Mouse (Mus musculus) urinary bladder, postnatal 36 days (tissue): Measurements from ENCODE around the gene Cldn13.
"Not testable (repeated sequence)": the region's sequence is repeated elsewhere in the genome, so short reads cannot be mapped to it uniquely, and the experiment has no call there.

Experiments
- DNase-seq, 2 experiments: peaks; one replicate each; pipeline ENCODE4 v3.0.0; 2022; ENCODE audit warnings: low spot score in 2 of 2, mixed read lengths in 1 of 2

Gene Cldn13

DNA sequence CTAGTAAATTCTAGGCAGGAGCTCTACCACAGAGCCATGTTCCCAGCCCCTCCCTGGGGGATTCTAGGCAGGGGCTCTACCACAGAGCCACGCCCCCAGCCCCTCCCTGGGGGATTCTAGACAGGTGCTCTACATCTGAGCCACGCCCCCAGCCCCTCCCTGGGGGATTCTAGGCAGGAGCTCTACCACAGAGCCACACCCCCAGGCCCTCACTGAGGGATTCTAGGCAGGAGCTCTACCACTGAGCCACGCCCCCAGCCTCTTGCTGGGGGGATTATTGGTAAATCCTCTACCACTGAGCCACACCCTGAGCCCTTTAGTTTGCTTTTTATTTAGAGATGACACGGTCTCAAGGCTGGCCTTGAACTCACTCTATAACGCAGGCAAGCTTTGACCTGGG lies 18.4 kb upstream of the Cldn13 start:
- DNase-seq: not testable (repeated sequence)

DNA sequence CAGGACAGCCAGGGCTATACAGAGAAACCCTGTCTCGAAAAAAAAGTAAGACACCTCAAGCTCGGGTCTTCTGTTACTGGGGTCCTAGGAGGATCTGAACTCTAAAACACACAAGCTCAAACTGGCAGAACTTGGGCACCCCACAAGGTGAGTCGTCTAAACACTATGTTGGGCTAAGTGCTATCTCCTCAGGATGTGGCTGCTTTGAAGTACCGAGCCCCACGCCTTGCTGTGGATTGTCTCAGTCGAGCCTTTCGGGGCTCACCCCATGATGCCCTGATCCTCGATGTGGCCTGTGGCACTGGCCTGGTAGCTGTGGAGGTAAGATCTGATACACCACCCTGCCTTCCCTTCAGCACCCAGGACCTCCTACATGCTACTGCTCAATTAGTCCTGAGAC lies 18.0 kb upstream of the Cldn13 start:
- DNase-seq: no peak

DNA sequence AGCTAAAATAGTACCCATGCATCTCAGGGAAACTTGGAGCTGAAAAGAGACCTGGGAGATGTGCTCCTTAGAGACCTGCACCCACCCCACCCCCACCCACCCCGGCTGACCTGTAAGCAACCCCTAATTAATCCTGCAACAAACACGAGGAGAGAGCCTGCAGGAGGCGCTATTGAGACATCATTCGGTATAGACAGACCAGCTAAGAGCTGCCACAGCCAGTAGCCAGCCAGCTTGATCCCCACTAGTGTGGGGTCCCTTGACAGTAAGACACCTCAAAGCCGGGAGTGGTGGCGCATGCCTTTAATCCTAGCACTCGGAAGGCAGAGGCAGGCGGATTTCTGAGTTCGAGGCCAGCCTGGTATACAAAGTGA lies 17.6 kb upstream of the Cldn13 start:
- DNase-seq: peak in 1 of 2 experiments; percentile 72

DNA sequence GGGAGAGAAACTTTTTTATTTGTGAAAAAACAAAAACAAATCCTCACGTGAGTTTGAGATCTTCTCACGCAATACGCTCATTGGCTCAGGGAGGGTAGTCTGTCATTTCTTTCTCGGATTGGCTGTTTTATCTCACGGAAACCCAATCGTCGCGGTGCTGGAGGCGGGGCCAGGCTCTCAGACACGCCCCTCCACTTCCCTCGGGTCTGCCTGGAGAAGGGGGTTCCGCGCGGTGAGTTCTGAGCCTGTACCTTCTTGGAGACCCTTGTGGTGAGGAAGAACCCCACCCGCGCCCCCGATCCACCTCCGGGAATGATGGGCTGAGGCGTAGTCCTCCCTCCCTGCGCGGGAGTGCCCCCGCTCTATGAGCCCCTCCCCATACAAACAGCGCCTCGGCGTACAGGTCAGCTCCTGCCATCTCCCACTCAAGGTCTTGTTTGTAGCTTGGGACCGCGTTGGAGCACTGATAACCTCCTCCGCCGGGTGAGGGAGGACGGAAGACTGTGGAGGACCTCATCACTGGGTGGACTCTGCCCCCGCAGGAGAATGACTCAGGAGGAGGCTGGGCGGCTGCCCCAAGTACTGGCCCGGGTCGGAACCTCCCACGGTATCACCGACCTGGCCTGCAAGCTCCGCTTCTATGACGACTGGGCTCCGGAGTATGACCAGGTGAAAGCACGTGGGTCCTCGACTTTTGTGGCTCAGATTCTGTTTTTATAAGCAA lies 17.0 kb upstream of the Cldn13 start, which contains the start of gene Mettl27:
Mettl27 (plus strand) TSS at position 190 of the 724 bp plus-strand sequence.
- DNase-seq: peak; percentile 88 to 90

DNA sequence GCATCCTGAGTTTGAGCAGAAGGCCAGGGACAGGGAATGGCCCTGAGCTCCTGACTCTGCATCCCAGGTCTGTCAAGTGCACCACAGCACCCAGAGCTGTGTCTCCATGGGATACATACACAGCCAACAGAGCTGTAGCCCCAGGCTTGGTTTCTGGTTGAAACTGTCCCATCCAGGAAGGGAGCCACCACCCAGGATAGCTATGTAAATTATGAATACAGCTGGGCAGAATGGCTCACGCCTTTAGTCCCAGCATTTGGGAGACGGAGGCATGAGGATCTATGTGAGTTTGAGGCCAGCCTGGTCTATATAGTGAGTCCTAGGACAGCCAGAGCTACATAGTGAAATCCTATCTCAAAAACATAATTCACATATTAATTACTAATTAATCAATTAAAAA lies 14.7 kb upstream of the Cldn13 start:
- DNase-seq: no peak

DNA sequence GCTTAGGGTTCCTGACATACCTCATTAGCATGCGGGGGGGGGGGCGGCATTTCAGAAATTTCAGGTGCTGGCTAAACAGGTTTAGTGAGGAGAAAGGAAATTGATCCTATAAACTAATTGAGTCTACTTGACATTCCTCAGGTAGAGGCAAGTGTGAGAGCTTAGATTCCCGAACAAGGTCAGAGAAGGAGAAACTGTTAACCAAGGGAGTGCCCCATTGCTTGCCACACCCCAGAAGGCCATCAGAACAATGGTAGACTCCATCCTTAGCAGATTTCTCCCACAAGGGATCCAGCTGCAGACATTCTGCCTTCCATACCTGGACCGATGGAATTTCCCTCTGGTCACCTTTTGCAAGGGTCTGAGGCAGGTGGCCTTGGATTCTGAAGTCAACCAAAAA lies 11.4 kb upstream of the Cldn13 start:
- no peak for DNase-seq

DNA sequence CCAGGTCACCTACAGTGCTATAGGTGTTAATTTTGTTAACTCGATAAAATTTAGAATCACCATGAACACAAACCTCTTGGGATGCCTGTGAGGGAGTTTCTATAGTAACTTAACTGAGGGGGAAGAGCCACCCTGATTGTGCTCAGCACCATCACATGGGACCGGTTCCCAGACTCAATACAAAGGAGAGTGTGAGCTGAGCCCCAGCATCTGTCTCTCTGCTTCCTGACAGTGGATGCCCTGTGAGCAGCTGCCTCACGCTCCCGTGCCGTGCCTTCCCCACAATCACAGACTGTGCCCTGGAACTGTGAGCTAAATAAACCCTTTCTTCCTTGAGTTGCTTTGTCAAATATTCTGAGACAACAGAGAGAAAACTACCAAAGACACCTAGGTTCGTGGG lies 7.8 kb upstream of the Cldn13 start:
- no peak for DNase-seq

DNA sequence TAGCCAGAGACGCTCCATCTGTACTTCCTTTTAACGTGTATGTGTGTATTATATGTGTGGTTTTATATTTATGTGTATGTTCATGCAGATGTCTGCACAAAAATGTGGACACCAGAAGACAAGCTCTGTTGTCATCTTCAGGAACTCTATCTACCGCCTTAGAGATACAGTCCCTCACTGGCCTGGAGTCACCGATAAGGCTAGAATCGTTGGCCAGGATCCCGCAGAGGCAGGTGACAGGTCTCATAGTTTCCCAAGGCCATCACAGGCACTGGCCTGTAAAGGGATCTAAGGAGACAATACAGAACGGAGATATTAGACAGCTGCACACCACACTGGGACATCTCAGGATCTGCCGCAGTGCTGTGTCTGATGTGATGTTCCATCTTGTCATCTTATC lies 5.8 kb upstream of the Cldn13 start:
- DNase-seq: no peak

DNA sequence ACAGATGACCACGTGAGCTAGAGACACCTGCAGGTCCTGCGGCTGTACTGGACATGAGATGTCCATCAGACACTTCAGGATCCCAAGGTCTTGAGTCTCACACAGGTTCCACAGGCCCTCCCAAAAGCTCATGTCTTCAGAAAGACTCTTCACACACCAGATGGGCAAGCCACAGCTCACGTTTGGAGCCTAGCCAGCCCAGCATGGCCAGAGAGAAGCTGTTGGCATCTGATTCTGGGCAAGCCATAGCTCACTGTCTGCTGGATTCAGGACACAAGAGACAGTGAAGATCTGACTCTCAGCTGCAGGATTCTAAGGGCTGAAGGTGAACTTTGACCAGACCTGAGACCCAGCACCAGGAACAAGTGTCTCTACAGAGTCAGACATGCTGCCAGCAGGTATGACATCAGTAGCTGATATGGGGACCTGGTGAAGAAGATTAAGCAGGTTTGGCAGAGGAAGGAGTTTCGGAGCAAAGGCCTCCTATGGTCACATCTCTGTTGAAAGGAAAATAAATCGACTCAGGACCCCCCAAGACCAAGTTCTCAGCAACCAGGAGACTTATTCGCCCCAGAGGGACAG lies 4.9 kb upstream of the Cldn13 start:
- DNase-seq: no peak

DNA sequence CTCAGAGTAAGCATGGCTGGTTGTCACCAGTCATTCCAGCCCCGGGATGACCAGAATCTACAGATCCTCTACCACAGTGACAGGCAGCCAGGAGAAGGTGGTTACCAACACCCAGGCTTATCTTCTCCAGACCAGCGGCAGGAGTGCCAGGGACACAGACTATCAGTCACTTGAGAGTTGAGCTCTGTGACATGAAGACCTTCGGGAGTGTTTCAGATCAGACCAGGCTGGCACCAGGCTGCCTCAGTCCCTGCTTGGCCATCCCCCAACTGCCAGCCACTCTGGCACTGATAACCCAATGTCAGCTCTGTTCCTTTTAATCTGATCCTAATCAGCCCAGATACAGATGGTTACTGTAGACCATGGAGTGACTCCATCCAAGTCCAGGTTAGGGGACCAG lies 3.8 kb upstream of the Cldn13 start:
- no peak for DNase-seq

DNA sequence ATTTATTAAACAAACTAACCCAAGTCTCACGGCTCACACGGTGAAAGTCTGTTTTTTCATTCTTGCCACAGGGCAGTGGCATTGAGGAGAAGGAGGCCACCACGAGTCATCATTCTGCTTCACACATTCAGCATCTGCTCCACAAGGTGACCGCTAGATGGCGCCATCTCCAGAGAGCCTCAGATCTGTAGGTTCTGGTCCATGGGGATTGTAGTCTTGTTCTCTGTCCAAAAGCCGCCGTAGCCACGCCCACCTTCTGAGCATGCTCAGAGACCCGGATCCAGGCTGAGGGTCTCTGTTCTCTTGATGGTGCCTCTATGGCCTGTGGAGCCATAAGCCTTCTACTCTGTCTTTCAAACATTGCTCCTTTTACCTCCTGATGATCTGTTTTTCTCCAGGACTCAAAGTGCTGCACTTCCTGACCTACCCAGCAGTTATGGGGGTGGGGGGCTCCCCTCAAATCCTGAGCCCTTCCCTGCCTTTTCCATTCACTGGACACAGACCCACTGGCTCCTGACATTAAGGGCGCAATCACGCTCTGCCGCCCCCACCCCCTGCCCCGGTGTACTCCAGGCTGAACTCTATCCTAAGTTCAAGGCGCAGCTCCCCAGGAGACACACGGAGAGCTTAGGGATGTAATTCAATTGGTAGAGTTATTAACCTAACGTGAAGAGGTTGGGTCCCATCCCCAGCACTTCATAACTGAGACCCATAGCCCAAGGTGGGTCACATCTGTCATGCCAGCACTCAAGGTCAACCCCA lies 2.9 kb upstream of the Cldn13 start:
- DNase-seq: peak in 1 of 2 experiments; percentile 68

DNA sequence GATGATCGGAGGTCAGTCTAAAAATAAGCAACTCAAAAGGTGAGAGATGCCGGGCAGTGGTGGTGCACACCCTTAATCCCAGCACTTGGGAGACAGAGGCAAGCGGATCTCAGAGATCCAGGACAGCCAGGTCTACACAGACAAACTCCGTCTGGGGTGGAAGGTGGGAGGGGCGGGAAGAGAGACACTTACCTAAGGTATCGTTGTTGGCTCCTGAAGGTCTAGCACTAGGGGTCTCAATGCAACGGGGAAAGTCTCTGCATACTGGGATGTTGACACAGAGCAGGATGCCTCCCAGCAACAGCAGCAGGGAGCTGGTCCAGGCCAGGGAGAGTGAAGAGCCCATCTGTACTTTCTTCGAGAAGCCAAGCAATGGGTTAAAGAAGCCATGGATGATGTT lies 816 bp downstream of the Cldn13 start:
- no peak for DNase-seq

DNA sequence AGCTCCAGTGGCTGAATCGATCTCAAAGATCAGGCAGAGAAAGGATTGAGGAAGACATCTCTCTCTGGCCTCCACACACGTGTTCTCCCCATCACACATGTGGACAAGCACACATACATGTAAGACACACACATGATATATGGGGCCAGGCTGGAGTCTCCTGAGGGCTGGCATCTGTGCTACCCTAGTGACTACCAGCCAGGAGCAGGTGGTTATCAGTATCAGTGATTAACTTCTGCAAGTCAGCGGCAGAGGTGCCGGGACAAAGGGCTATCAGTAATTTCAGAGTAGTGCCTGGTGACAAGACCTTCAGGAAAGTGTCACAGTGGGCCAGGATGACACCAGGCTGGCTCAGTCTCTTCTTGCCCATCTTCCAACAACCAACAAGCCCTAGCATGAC lies 1.6 kb downstream of the Cldn13 start:
- DNase-seq: no peak

DNA sequence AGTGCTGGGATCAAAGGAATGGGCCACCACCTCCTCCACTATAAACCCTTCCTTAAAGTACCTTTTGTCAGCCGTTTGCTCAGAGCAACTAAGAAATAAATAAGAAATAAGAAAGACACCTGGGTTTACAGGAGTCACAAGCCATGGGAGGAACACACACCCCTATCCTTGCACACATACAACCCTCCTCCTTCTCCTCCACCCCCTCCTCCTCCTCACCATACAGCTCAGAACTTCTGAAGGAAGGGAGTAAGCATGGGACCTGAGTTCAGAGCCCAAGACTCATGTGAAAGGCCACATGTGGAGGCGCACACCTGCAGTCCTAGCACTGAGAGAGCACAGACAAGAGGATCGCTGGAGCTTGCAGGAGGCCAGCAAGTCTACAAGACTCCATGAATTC lies 2.0 kb downstream of the Cldn13 start:
- no peak for DNase-seq

DNA sequence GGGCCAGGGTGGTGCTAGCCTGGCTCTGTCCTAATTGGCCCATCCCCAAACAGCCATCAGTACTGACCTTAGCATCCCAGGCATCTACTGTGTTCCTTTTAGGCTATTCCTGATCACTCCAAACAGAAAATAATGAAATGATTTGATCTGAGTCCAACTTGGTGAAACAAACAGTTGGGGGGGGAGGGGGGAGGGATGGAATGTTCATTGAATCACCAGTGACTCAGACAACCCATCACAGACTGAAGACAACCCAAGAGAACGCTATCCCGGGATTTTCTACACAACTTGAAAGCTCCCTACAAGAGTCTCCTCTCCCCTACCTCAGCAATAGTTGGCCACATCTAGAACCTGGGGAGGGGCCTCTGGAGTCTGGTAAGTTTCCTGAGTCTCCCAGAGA lies 3.4 kb downstream of the Cldn13 start:
- no peak for DNase-seq

DNA sequence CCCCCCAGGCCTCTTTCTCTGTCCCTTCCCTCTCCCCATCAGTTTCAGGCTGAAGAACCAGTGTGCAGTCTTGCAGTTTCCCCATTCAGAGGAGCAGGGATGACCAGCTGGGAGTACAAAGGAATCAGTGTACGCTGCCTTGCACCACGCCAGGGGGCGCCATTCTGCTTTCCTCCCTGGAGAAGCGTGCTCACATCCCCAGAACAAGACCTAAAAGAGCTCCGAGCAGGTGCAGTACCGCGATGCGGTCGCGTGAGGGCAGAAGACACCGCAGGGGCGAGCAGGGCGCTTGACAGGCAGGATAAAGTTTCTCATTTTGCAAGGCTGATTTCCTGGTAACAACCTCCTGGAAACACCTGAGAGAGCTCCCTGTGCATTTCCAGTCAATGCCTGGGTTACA lies 8.2 kb downstream of the Cldn13 start:
- peak; percentile 91 to 94 for DNase-seq

DNA sequence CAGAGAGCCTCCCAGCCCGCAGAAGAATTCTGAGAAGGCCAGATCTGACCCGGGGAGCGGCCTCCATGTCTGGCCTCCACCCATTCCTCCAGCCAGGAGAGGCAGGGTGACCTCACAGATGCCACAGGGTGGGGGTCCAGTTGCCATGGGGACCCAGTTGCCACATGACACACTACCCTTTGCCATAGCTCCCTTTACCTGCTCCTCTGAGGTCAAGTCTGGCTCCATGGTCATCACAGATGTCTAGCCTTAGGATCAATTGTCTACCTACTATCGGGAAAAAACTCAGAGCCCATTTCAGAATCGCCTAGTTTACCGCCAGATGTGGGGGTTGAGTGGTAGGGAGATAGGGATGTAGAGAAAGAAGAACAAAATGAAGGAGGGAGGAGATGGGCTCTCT lies 8.7 kb downstream of the Cldn13 start, which contains the start of gene Tmem270:
Tmem270 (minus strand) TSS at position 101 of the 400 bp plus-strand sequence.
- no peak for DNase-seq

DNA sequence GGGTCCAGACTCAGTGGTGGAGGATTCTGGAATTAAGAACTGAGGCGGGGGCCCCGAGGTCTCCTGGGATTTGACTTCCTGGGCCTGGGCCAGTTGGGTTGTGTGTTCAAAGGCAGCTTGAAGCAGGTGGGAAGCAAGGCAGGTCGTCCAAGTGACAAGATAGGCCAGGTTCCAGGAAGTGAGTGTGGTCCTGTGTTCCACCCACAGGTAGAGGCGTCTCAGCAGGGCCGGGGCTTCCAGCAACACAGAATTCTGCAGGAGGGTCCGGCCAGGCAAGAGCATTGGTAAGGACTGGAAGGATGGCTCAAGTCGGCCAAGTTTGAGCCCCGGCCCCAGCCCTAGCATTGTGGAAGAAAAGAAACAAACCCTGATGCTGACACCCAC lies 13.7 kb downstream of the Cldn13 start:
- no peak for DNase-seq

DNA sequence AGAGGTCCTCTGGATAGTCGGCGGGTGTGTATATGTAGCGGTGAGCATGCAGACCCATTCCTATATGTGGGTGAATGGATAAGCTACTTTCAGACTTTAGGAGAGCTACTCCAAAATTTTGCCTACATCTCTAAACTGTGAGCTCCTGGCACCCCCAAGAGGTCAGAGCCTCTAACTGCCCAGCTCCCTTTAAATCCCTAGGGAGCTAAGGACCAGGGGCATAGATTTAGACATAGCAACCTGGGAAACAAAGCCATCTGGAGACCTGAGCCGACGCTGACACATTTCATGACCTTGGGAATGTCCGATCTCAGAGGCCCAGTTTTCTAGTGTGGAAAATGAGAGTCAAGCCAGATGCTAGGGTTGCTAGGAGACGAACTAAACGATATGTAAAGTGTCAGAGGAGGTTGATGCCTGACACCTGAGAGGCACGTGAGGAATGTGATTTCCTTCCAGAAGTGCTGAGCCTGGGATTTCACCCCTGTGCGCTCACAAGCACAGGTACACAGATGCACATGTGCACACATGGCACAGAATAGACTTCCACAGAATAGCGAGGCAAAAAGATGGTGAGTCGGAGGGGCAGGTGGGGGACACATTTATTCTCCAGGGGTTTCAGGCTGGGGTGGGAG lies 14.2 kb downstream of the Cldn13 start:
- DNase-seq: peak; percentile 20 to 36

DNA sequence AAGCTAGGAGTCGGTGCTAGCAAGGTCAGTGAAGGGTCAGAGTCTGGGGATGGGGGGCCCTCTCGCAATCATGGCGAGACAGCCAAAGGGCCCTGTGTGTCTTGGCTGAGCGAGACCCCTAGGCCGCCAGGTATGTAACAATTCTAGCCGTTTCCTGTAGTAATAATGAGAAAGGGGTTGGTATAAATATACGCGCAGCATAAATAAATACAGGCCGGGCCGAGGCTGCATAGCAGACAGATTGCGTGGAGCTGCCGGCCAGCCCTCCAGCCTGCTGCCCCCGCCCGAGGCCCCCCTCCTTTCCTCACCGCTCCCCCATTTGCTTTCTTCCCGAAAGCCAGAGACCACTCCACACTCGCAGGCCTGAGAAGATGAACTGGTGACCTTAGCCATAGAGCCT lies 17.7 kb downstream of the Cldn13 start:
- no peak for DNase-seq

DNA sequence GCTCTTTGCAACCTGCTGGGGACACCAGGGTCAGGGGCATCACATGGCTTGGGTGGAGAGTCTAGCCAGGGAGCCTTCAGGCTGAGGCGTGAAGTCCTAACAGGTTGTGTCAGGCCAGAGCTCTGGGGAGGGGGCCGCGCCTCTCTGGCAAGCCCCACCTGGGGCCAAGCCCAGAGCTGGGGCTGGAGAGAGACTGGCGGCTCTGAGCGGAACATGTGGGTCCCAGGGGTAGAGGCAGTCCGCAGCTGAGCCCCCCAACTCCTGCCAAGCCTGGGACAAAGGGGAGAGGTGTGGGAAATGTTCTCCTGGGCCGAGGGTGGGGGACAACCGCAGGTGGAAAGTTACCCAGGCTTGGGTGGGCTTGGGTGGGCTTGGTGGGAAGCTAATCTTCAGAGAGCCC lies 18.4 kb downstream of the Cldn13 start:
- no peak for DNase-seq

DNA sequence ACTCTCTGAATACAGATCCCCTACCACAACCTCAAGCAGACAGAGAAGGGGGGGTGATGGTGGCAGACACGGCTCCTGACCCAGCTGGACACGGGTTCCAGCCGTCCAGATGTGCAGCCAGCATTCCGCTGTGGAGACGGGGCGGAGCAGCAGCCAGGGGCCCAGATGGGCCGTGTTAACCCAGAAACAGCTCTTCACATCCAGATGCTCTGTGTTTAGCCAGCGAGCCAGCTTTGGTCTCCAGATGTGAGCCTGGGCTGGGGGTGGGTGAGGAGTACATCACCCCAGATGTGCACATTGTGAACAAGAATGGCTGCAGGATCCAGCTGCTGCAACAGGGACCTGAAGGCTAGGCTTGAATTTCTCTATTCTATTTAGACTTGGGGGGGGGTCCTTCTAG lies 20.0 kb downstream of the Cldn13 start:
- no peak for DNase-seq

DNA sequence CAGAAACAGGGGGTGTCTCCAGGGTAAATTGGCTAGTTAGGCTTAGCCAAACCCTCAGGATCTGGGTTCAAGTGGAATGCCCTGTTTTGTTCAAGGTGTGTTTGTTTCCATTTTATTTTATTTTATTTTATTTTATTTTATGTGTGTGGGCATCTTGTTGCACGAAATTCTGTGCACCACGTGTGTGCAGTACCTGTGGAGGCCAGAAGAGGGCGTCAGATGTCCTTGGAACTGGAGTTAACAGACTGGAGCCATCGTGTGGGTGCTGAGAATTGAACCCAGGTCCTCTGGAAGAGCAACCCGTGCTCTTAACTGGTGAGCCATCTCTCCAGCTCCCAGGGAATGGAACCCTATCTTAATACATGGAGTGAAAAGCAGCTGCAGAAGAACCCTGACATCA lies 22.6 kb downstream of the Cldn13 start:
- no peak for DNase-seq
